Mouse (Mus musculus) ZHBTc4 (cell line): ENCODE measurements around the gene Slc25a1.
"Not testable (repeated sequence)": the region's sequence is repeated elsewhere in the genome, so short reads cannot be mapped to it uniquely, and the experiment has no call there.

Experiments
- DNase-seq: peaks from one replicate; pipeline ENCODE4 v3.0.0-alpha.2; 2011; ENCODE audit warnings: low read depth, low spot score

The Slc25a1 gene

DNA sequence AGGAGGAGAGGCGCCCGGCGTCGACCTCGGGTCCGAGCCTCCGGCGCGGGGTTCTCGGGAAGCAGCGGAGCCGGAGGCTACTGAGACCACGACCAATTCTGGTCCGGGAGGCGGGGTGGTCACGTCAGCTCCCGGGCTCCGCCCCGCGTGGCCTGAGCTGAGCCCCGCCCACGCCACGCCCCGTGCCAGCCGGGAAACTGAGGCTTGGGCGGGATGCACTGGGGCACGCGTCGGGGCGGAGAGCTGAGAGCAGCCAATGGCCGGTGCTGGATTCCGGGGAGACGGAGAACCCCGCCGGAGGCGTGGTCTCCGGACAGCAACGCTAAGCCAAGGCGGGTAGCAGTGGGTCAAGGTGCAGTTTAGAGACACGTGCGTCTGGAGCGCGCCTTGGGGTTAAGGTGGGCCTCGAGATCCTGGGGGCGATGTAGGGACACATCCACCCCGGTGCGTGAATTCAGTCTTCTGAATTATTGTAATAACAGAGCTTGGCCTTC, at the start of gene Slc25a1:
Gene Slc25a1, minus strand, starts transcription at position 133 of the 494 bp plus-strand sequence.
- peak; percentile 86 for DNase-seq

DNA sequence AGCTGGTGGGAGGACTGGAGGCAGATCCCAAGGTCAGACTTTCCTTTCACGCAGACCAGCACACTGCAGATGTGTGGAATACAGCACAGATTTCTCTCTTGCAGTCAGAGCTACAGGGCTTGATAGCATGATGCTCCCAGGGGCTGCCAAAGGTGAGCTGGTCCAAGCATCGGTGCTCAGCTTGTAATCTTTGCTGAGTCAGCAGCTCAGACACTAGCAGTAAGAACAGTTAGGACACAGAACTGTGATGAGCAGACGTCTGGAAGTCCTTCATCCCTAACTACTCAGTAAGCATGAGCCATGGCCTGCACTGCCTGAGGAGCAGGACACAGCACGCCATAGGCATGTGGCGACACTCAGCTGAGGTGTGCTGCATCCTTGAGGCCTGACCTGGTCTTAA, 43.8 kb upstream of the Slc25a1 start:
- DNase-seq, result no peak

DNA sequence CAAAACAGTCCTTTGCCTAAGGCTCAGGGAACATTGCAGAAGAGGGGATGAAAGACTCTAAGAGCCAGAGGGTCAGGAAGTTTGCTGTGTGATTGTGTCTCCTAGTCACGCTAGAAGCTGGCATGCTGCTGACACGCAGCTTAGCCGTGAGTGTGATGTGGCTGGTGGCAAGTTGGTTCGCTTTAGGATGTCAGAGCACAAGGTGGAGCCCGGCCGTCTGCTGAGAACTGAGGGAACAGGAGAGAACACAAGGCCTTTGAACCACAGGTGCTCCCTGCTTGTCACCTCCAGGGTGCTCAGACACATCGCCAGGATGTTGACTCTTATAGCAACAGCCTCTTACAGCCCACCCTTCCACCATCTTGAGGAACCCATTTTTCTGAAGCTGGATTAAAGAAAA, 34.1 kb upstream of the Slc25a1 start:
- no peak for DNase-seq

DNA sequence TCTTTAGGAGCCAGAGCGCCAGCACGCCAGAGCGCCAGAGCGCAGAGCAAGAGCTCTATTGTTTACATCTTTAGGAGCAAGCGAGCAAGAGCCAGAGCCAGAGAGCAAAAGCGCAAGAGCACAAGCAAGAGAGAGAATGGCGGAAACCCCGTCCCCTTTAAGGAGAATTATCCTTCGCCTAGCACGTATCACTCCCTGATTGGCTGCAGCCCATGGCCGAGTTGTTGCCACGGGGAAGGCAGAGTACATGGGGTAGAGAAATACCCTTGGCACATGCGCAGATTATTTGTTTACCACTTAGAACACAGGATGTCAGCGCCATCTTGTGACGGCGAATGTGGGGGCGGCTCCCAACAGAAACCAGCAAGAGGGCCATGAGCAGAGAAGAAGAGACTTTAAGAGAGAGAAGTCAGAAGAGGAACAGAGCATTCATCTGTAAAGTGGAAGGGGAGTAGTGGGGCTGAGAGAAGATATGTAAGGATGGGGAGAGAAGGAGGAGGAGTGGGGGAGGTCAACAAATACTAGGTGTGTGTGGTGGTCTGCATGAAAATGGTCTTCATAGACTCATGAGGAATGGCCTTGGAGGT, 28.1 kb upstream of the Slc25a1 start:
- DNase-seq, result not testable (repeated sequence)

DNA sequence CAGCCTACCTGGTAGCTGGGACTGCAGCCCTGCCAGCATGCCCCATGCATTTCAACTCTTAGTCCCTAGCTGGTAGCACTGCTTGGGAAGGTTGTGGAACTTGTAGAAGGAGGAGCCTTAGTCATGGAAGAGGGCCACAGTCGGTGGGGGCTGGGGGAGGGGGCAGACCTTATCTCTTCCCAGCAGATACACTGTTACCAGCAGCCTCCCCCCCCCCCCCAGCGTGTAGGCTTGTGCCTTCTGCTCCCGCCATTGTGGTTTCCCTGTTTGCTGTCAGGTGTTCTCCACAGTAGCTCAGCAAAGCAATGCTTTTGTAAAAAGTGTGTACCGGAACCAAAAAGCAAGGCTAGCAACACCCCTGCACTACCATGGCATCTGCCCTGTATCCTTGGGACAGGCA, 23.6 kb upstream of the Slc25a1 start:
- DNase-seq, result no peak

DNA sequence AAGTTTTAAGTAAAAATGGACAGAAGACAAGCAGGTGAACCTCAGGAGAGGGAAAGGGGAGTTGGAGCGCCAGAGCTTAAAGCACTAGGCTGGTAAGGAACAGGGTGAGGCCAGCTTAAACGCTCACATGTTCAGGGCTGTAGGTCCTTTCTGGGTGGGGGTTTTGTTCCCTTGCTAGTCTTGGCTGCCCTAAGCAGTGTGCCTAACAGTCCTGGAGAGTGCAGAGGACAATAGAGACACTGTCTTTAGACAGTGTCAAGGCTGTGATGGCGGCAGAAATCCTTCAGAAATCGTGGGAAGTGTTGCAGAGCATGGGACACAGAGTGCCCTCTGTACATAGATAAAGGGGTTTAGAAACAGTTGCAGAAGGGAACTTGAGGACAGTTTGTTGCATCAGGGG, 22.0 kb upstream of the Slc25a1 start:
- no peak for DNase-seq

DNA sequence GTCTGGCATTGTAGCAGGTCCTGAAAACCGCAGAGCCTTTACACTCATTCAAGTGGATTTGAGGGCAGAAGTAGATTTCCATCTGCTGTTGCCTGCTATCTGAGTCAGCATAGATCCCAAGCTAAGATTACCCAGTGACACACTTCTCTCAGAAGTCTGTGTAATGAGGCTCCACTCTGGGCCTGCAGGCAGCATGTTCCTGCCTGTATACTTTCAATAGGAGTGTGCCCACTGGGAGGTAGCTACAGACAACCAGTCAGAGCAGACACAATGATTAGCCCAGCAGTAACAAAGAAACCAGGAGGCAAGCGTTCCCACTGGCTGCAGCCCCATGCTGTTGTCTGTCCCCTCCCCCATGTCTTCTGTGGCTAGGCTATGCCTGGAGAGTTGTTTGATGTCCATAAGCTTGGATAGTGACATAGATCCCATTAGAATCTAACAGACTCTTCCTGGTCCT, 21.4 kb upstream of the Slc25a1 start:
- peak; percentile 31 for DNase-seq

DNA sequence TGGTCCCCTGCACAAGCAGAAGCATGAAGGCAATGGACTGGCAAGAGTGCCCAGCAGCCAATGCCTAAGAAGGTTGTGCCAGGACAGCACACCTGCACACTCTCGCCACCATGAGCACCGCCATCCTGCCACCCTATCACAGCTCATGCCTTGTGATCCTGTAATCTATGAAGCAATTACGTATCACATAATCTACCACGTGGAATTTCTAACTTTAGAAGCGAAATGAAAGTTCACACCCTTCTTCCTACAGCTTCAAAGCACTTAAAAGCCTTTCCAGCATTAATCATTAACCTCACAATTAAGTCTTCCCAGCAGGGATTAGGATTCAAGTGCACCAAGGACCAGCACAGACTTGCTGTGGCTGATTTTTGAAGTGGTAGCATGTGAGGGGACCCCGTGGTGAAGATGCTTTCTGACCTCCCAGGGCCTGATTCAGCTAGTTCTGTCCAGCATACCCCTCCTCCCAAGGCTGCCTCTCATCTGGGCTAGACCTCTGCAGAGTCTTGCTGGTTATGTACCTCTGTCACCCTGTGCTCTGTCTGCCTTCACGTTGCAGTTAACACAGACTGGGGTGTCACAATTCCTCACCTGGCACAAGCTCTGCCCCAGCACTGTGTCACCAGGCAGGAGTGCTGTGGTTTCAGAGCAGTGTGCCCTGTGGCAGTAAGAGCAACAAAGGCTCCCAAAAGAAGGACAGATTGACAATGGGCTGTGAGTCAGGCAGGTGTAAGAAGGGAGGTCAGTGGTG, 17.2 kb upstream of the Slc25a1 start:
- peak; percentile 76 for DNase-seq

DNA sequence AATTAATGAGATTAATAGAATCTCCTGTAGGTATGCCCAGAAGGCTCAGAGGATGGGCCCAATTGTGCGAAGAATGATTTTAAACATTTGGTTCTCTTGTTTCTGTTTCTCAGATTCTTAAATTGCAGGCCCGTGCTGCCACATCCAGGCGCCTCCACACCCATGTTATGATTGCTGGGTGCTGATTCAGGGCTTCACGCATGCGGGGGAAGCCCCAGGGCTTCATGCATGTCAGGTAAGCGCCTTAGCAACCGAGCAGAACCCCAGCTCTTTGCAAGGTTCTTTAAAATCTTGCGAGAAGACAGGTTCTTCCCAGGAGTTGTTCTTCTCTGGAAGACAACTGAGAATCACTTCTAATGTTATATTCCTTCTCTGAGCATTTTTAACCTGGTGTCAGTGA, 15.4 kb upstream of the Slc25a1 start:
- no peak for DNase-seq

DNA sequence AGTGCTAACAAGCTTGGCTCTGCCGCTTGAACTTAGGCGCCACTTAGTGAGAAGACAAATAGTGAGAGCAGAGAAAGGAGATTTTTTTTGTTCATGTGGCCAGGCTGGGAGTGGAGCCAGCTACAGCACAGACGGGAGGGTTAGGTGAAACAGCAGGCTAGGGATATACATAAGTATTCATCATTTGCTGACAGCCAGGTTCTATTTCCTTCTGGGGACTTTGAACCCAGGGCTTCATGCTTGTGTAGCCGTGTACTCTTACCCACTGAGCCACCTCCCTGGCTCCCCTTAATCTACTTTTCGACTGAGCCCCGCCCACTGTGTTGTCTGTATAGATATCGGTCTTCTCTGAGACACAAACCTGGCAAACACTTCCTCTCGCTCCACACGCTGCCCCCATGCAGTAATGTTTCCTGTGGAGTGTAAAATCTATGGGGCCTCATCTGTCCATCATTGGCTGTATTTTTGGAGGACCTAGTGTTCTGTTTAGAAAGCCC, 11.3 kb upstream of the Slc25a1 start:
- DNase-seq, result no peak

DNA sequence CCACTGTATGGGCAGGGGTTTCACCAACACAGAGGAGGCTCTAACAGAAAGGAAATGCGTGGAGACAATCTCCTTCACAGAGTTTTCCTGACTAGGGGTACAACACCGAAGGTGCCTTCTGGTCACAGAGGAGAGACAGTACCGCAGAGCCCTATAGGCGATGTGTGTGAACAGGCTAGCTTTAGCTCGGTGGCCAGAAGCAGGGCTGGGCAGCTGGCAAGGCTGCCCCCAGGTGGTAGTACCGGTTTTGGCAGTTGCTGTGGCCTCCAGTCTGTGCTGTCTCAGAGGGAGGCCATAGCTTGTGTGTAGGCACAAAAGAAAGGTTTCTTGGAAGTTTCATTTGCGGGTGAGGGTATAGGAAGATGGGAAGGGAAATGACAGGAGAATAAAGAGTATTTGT, 10.8 kb upstream of the Slc25a1 start:
- peak; percentile 86 for DNase-seq

DNA sequence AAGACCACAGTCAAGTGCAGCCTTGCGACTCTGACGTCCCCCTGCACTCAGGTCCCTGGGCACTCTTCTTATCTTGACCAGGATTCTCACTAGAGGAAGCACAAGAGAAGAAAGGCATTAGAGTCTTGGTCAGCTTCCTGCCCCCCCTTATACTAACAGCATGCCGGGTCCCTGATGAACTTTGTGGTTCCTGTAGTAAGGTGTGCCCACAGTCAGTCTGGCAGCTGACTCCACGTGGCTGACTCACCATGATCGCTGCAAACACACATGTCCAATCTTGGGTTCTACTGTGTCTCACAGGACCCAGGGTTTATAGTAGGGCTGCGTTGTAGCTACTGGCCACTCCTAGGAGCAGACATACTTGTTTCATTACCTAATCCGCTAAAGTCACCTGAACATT, 10.2 kb upstream of the Slc25a1 start:
- no peak for DNase-seq

DNA sequence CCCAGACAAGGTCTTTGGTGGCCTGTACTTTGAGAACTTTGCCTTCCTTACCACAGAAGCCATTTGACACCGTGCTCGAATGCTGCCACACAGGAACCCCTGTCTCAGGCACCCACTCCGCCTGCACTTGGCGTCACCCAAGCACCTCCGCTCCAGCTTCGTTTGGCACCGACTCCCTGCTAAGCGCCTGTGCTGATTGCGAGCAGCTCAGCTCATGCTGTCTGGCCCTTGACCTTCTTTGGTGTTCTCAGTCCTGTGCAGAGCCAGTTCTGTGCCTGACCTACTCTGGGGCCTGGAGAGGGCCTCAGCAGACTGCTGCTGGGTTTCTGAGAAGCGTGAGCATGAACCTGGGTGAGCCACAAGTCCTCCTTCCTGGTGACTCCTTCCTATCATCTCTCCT, 8.8 kb upstream of the Slc25a1 start:
- peak; percentile 48 for DNase-seq

DNA sequence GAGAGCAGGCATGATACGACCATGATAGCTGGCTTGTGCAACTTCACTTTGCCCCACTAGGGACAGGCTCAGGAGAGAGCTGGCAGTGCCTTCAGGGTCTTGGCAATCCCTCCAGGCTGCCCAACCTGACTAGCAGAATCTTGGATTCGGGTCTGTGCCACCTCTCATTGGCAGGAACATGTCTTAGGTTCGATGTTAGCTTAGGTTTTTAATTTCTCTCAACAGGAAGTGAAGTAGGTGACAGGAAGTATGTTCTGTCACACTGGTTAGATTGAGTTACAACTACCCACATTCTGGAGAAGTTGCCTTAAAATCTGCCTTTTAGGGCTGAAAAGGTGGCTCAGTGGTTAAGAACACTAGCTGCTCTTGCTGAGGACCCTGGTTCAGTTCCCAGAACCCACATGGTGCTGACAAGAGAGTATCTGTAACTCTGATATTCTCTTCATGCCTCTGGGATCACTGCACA, 6.5 kb upstream of the Slc25a1 start:
- no peak for DNase-seq

DNA sequence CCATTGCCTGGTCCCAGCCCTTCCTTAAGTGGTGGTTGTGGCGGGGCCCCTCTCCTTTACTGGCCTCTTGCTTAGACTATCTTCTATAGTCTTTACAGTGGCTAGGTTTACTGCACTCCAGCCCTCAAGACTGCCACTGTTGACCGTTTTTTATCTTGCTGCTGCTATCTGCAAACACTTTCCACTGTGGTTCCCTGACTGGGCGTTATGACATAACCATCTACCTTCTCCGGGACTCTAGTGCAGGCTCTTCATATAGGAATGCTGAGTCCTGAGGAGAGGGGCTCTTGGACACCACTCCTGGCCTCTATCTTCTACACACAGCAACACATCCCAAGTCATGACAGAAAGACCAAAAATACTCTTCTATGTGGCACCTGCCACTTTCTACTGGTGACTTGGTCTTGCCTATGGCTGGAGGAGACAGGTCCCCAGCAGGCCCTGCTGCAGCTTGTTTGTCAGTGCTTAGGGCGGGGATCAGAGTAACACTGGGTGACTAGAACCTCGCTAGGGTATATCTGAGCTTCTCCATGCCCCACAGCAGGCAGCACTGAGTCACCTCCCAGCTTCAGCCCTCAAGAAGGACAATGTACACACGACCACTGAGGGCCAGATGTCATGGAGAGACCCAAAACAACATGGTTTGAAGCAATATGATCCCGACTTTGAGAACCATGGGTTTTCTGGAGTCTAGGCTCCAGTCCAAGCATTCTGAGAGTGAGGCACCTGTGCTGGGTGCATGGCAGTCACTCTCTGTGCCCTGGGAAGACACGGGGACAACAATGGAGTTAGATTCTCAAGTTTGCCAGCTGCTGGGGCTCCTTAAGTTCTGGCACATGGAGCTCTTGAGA, 5.8 kb upstream of the Slc25a1 start:
- DNase-seq, result no peak

DNA sequence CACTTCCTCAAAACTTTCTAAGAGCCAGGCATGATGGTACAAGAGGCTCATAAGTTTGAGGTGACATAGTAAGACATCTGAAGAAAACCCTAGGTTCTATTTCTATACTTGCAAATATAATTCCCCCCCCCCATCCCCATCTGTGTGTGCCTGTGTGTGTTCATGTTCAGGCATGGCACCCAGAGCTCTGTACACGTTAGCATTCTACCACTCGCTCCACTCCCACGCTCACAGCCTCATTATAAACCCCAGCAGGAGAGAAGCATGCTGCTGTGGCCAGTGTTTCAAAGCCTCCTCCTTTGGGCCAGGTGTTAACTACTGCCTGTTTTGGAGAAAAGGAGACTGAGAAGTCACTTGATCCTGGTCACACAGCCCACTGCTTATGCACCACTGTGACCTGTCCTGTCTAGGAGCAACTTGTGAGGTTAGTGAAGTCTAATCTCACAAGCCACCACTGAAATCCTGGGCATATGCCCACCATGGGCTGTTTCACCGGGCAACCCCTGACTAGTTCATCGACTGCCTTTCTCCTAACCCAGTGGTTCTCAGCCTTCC, 4.0 kb upstream of the Slc25a1 start:
- DNase-seq, result no peak

DNA sequence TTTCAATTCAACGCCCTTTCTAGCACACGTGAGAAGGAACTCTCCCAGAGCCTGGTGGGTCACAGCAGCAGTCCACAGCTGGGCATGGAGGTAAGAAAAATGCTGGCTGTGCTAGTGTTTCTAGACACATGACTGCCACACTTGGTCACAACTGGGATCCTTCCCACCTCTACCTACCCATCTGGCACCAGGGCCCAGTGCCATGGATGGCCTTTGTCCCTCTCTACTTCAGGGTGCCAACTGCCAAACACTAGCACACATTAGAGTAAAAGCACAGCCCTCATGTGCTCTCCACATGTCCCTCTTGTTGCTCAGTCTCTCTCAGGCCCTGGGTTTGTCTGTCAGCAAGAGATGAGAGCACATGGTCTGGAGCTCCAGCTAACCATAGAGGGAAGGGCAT, 1.6 kb upstream of the Slc25a1 start:
- no peak for DNase-seq

DNA sequence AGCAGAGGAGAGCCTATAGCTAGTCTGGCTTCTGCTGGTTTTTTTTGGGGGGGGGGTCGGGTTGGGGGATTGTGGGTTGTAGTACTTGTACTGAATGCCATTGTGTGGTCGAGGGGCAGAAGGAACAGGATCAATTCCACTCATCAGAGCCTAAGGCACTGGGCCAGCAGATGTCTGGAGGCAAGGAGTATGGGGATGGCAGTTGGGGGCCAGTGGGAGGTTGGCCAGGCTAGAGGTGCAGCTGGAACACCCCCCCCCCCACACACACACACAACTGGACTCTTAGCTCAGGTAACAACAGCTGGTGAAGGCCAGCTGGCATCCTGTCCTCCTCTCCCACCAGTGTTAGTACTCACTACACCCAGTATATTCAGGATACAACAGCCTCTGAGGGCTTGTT, 1.2 kb upstream of the Slc25a1 start:
- no peak for DNase-seq

DNA sequence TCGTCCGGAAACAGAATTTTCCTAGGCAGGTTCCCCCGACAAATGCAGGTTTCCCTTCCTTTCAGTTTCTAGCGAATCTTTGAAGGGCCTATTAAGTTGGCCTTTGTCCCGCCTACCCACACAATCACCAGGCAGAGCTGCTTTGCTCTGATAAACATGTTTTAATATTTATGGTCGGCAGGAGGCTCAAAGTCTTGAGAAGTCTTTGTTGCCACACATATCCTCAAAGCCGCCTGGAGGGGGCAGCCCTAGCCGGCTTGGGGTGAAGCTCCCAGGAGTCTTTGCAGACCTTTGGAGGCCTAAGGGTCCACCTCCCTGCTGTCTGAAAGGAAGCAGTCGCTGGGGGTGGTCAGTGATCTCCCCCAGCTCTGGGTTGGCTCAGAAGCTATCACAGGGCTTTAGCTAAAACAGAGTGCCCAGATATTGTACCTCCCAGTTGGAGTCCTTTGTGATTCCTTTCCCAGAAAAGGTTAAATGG, 647 bp upstream of the Slc25a1 start:
- peak; percentile 99 for DNase-seq

DNA sequence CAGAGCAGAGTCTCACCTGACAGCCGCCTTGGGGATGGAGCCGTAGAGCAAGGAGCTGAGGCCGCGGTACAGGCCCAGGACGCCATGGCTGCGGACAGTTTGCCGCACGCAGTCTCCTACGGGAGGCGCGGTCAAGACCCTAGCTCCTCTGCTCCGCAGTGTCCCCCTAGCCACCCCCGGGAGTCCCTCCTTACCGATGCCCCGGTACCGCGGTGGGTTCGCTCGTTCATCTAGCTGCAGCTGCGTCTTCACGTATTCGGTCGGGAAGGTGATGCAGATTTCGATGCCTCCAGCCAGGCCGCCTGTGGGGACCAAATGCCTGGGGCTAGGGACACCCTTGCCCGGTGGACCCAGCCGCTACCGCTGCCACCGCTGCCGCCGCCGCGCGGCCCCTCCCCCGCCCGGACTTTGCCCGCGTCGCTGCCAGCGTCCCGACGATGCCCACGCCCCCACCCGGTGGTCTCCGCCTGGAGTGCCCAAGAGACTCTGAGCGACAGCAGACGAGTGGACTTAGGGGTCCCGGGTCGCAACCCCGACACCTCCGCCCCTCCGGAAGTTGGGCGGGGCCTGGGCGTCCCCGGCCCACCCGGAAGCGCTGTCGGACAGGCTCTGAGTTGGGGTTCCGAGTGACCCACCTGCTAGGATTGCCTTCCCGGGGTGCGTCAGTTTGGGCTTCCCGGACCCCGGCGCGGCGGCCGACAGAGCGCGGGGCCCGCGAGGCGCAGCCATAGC, 502 bp downstream of the Slc25a1 start:
- DNase-seq, result no peak

DNA sequence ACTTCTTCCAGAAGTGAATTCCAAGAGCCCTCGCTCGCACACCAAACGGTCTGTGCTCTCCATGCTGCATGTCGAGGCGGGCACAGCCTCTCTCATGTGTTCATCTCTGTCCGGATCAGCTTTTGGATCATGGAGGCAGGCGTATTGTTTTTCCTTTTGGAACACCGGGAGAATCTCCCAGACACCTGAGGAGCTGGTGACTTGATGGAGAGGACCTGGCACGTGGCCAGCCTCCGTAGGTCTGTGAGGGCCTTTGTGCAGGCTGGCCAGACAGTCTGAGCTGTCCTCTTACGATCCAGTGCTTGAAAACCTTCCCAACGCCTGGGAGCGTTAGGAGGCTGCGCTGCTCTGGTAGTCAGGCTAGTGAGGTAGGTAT, 5.9 kb downstream of the Slc25a1 start:
- DNase-seq, result no peak
